Mouse (Mus musculus) embryonic facial prominence, embryonic 15.5 days (tissue): ENCODE data around the gene Trpv5. TPM values are rescaled to one million over a fixed set of nuclear protein-coding genes. Genes with fewer than 3 reads are reported as not detected.

ENCODE experiments used
- ATAC-seq: fragments of 200-750 bp; cut with Nextera tagmentation; 2 replicates; pipeline ENCODE4 v1.8.0; 2017; ENCODE audit warnings: low read depth, moderate TSS enrichment; ENCODE audit not compliant: insufficient number of reproducible peaks, low FRiP score, low TSS enrichment
- H3K27ac ChIP-seq: fragments of 300-500 bp; sonication (generic); replicated peaks from 2 replicates; pipeline ENCODE4 v1.5.1; 2015; ENCODE audit warnings: mild to moderate bottlenecking, inconsistent platforms
- H3K27me3 ChIP-seq: fragments of 300-500 bp; sonication (generic); 2 replicates; pipeline ENCODE4 v1.6.1; 2015; ENCODE audit warnings: inconsistent platforms
- H3K36me3 ChIP-seq: fragments of 300-500 bp; sonication (generic); 2 replicates; pipeline ENCODE4 v1.6.1; 2015; ENCODE audit warnings: mild to moderate bottlenecking, inconsistent platforms
- H3K4me1 ChIP-seq: fragments of 300-500 bp; sonication (generic); 2 replicates; pipeline ENCODE4 v1.6.1; 2015; ENCODE audit warnings: inconsistent platforms
- H3K4me2 ChIP-seq: fragments of 300-500 bp; sonication (generic); replicated peaks from 2 replicates; pipeline ENCODE4 v1.6.1; 2015; ENCODE audit warnings: mild to moderate bottlenecking, inconsistent platforms
- H3K4me3 ChIP-seq: fragments of 300-500 bp; sonication (generic); replicated peaks from 2 replicates; pipeline ENCODE4 v1.5.1; 2015; ENCODE audit warnings: mild to moderate bottlenecking, inconsistent platforms
- H3K9ac ChIP-seq: fragments of 300-500 bp; sonication (generic); 2 replicates; pipeline ENCODE4 v1.6.1; 2015; ENCODE audit warnings: inconsistent platforms
- H3K9me3 ChIP-seq: fragments of 300-500 bp; sonication (generic); replicated peaks from 2 replicates; pipeline ENCODE4 v1.6.1; 2016; ENCODE audit warnings: inconsistent platforms
- WGBS: fragments of 180-500 bp; shearing (Covaris S2); methylation state at CpG from one replicate; pipeline ENCODE4 v1.1.7; 2015; 5-methylcytosine and 5-hydroxymethylcytosine counted together
- polyA plus RNA-seq: library from polyadenylated mRNA; unstranded; fragments of >200 nt; fragmentation: Nextera tagmentation; extraction: Ambion mirVana; gene quantifications from 2 replicates; pipeline ENCODE4 v1.2.1, GENCODE M21; 2015

Gene Trpv5
- polyA plus RNA-seq, result not detected in 2 replicates

DNA sequence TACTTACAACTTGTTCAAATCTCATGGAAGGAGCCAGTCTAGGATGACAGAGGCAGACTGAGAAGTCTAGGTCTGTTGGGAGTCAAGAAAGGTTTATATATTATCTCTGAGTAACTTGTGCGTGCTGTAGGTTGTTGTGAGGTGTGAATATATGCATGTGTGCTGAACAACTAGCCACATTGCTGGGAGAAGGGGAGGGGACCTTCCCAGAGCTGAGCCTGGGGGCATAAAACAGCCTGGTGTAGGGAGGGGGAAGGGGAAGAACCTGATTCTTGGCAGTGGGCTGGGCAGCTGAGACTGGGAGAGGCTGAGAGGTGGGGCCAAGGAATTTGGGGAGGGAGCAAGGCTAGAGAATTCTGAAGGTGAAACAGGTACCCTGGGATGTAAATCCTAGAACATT is at the start of gene Trpv5:
Gene Trpv5 (minus strand): TSS at position 101 of the 400 bp plus-strand sequence.
- Histone ChIP-seq H3K4me2 (no peak within 1 kb of the TSS), H3K9ac (no peak within 1 kb of the TSS), H3K4me1 (no peaks in the 10 kb centered on the region), H3K36me3 (no peaks in the 10 kb centered on the region), H3K9me3 (no peaks in the 10 kb centered on the region), H3K27ac (no peak within 1 kb of the TSS), H3K4me3 (no peak within 1 kb of the TSS), H3K27me3 (no peaks in the 10 kb centered on the region)
- no peak for ATAC-seq
- 50% methylated on average over 1 of the region's 1 CpGs for WGBS

- H3K4me3 ChIP-seq, result no peak overlapping the region
- H3K4me1 ChIP-seq, result no peaks in the 10 kb centered on the region
- 76% methylated on average over 1 of the region's 1 CpGs for WGBS
- no peak overlapping the region for H3K27ac ChIP-seq
- ATAC-seq, result no peak
- no peak overlapping the region for H3K4me2 ChIP-seq
- no peaks in the 10 kb centered on the region for H3K36me3 ChIP-seq
- no peaks in the 10 kb centered on the region for H3K9me3 ChIP-seq
- H3K27me3 ChIP-seq, result no peaks in the 10 kb centered on the region
- H3K9ac ChIP-seq, result no peak overlapping the region
Observed at GRCm38 (mm10) chr6:41727989-41728609, 47.5 kb upstream of the Trpv5 start.

DNA sequence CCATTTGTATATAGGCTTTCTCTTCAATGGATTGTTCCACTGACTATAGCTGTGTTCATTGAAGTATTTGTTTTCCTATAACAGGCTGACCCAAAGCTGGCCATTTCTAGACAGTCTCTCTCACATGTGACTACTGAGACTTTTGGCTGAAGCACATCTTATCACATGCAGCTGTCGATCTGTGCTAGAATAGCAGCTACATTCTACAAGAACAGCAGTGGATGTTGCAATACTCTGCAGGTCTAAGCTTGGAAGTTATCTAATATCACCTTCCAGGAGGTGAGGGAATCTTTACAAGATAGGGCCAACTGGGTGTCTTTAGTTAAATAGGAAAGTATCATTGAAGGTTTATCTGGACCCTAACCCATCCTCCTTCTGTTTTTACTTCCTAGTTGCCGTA is 40.9 kb upstream of the Trpv5 start:
- Histone ChIP-seq H3K4me1 (no peaks in the 10 kb centered on the region), H3K4me2 (no peak overlapping the region)

DNA sequence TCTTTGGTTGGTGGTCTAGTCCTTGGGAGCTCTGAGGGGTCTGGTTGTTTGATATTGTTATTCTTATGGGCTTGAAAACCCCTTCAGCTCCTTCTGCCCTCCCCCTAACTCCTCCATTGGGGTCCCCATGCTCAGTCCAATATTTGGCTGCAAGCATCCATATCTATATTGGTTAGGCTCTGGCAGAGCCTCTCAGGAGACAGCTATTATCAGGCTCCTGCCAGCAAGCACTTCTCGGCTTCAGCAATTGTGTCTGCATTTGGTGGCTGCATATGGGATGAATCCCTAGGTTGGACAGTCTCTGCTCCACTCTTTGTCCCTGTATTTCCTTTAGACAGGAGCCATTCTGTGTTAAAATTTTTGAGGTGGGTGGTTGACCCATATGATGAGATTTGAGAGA is 29.7 kb upstream of the Trpv5 start:
- ATAC-seq, result no peak

More for the DNA sequence above, 40.9 kb upstream of the Trpv5 start:
- WGBS, result 77% methylated on average over 2 of the region's 2 CpGs
- no peak overlapping the region for H3K27ac ChIP-seq
- H3K9ac ChIP-seq, result no peak overlapping the region
- no peaks in the 10 kb centered on the region for H3K36me3 ChIP-seq
- no peak for ATAC-seq
- H3K27me3 ChIP-seq, result no peaks in the 10 kb centered on the region
- no peaks in the 10 kb centered on the region for H3K9me3 ChIP-seq
- no peak overlapping the region for H3K4me3 ChIP-seq

GRCm38 (mm10) chr6:41706275-41706674 is 25.7 kb upstream of the Trpv5 start:
- H3K9me3 ChIP-seq, result no peaks in the 10 kb centered on the region
- no peak overlapping the region for H3K9ac ChIP-seq
- 86% methylated on average over 7 of the region's 7 CpGs for WGBS
- H3K36me3 ChIP-seq, result no peaks in the 10 kb centered on the region
- H3K4me3 ChIP-seq, result no peak overlapping the region
- no peak overlapping the region for H3K4me2 ChIP-seq
- H3K27ac ChIP-seq, result no peak overlapping the region
- H3K4me1 ChIP-seq, result no peaks in the 10 kb centered on the region
- ATAC-seq, result no peak
- no peaks in the 10 kb centered on the region for H3K27me3 ChIP-seq

More for the DNA sequence above, 29.7 kb upstream of the Trpv5 start:
- H3K9me3 ChIP-seq, result no peaks in the 10 kb centered on the region
- H3K27me3 ChIP-seq, result no peaks in the 10 kb centered on the region
- H3K9ac ChIP-seq, result no peak overlapping the region
- no peaks in the 10 kb centered on the region for H3K36me3 ChIP-seq
- no peak overlapping the region for H3K4me3 ChIP-seq
- no peak overlapping the region for H3K4me2 ChIP-seq
- WGBS, result 64% methylated on average over 1 of the region's 1 CpGs
- no peak overlapping the region for H3K27ac ChIP-seq
- no peaks in the 10 kb centered on the region for H3K4me1 ChIP-seq

DNA sequence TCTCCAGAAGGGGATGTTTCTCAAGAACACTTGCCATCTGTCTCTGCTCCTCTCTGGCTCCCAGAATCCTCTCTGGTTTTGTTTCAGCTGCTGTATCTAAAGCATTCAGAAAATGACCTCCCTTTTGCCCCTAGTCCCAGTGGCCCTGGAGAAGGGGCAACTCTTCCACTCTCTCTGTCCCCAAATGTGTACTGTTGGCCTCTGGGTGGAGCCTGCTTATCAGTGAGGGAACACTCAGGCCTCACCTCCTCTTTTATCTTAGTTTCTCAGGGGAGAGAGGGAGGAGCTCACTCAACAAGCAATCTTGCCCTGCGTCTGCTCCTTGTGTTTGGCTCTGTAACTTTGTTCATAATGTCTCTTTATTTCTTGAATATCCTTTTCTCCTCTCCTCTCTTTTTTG is 23.6 kb upstream of the Trpv5 start, which contains the start of gene Kel:
Gene Kel (minus strand): TSS at position 217 of the 400 bp plus-strand sequence.
- Histone ChIP-seq H3K4me2 (no peak within 1 kb of the TSS), H3K9me3 (no peaks in the 10 kb centered on the region), H3K36me3 (no peaks in the 10 kb centered on the region), H3K27ac (no peak within 1 kb of the TSS), H3K27me3 (no peaks in the 10 kb centered on the region), H3K4me1 (no peaks in the 10 kb centered on the region), H3K9ac (no peak within 1 kb of the TSS), H3K4me3 (no peak within 1 kb of the TSS)
- ATAC-seq, result no peak
- WGBS, result 39% methylated on average over 1 of the region's 1 CpGs

- H3K4me1 ChIP-seq, result no peaks in the 10 kb centered on the region
- no peak for ATAC-seq
- H3K9ac ChIP-seq, result no peak overlapping the region
- no peaks in the 10 kb centered on the region for H3K27me3 ChIP-seq
- H3K4me3 ChIP-seq, result no peak overlapping the region
- H3K9me3 ChIP-seq, result no peaks in the 10 kb centered on the region
- 76% methylated on average over 2 of the region's 2 CpGs for WGBS
- no peak overlapping the region for H3K4me2 ChIP-seq
- no peak overlapping the region for H3K27ac ChIP-seq
- H3K36me3 ChIP-seq, result no peaks in the 10 kb centered on the region
Observed at GRCm38 (mm10) chr6:41702928-41703327, 22.4 kb upstream of the Trpv5 start.

- no peak for ATAC-seq
- H3K9me3 ChIP-seq, result no peaks in the 10 kb centered on the region
- no peak overlapping the region for H3K27ac ChIP-seq
- H3K4me1 ChIP-seq, result no peaks in the 10 kb centered on the region
- no peak overlapping the region for H3K4me2 ChIP-seq
- no peak overlapping the region for H3K9ac ChIP-seq
- no peak overlapping the region for H3K4me3 ChIP-seq
- 80% methylated on average over 1 of the region's 1 CpGs for WGBS
- H3K27me3 ChIP-seq, result no peaks in the 10 kb centered on the region
- no peaks in the 10 kb centered on the region for H3K36me3 ChIP-seq
Observed at GRCm38 (mm10) chr6:41701245-41701644, 20.7 kb upstream of the Trpv5 start.

DNA sequence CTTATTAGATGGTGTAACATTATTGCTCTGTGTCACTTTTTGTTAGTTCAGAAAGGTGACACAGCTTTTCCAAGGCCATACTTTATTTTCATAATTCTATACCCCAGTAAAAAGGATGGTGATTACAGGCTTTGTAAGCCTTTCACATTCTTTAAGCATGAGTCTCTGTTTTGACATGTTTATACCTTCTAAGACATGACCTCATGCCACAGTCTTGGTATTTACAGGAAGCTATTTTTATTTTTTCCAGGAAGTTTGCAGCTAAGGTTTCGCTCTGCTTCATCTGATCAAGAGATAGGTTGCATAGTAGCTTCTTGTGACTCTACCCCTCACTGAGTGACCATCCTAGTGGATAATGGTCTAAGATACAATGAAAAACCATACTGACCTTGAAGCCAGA is 13.8 kb upstream of the Trpv5 start:
- no peaks in the 10 kb centered on the region for H3K4me1 ChIP-seq
- no peak overlapping the region for H3K27ac ChIP-seq
- H3K9me3 ChIP-seq, result no peaks in the 10 kb centered on the region
- H3K4me2 ChIP-seq, result no peak overlapping the region
- no peaks in the 10 kb centered on the region for H3K36me3 ChIP-seq
- 71% methylated on average over 1 of the region's 1 CpGs for WGBS
- H3K9ac ChIP-seq, result no peak overlapping the region
- no peak overlapping the region for H3K4me3 ChIP-seq
- no peaks in the 10 kb centered on the region for H3K27me3 ChIP-seq
- ATAC-seq, result no peak

GRCm38 (mm10) chr6:41692200-41692599 is 11.6 kb upstream of the Trpv5 start:
- H3K27me3 ChIP-seq, result no peaks in the 10 kb centered on the region
- H3K4me3 ChIP-seq, result no peak overlapping the region
- H3K9me3 ChIP-seq, result no peaks in the 10 kb centered on the region
- H3K4me1 ChIP-seq, result no peaks in the 10 kb centered on the region
- H3K9ac ChIP-seq, result no peak overlapping the region
- H3K36me3 ChIP-seq, result no peaks in the 10 kb centered on the region
- H3K27ac ChIP-seq, result no peak overlapping the region
- no peak overlapping the region for H3K4me2 ChIP-seq
- no peak for ATAC-seq

- whole genome bisulfite sequencing, result 80% methylated on average over 3 of the region's 3 CpGs
- H3K27me3 ChIP-seq, result no peaks in the 10 kb centered on the region
- no peaks in the 10 kb centered on the region for H3K36me3 ChIP-seq
- no peaks in the 10 kb centered on the region for H3K4me1 ChIP-seq
- no peaks in the 10 kb centered on the region for H3K9me3 ChIP-seq
- H3K27ac ChIP-seq, result no peak overlapping the region
- H3K9ac ChIP-seq, result no peak overlapping the region
- no peak overlapping the region for H3K4me2 ChIP-seq
- no peak overlapping the region for H3K4me3 ChIP-seq
- no peak for ATAC-seq
Observed at GRCm38 (mm10) chr6:41685596-41685995, 5.0 kb upstream of the Trpv5 start.

DNA sequence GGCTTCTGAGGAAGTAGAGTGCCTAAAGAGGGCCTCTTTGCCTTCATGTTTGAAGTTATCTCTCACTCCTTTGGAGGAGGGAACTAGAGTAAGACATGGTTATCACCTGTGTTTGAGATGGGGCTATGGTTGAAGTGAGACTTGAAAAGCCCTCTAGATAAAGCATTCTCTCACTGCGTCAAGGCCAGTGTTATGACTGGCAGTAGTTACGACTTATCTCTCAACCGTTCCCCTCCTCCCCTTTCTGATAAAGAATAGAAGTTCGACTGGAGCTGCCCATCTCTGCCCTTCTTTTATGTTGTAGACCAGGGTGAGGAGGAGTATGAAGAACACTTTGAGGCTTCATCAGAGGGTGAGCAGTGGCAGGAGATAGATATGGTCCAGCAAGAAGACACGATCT is 4.3 kb upstream of the Trpv5 start:
- WGBS, result 89% methylated on average over 5 of the region's 5 CpGs
- no peak for ATAC-seq
- H3K27ac ChIP-seq, result no peak overlapping the region
- H3K4me3 ChIP-seq, result no peak overlapping the region
- H3K36me3 ChIP-seq, result no peaks in the 10 kb centered on the region
- no peak overlapping the region for H3K9ac ChIP-seq
- no peaks in the 10 kb centered on the region for H3K9me3 ChIP-seq
- H3K4me1 ChIP-seq, result no peaks in the 10 kb centered on the region
- H3K4me2 ChIP-seq, result no peak overlapping the region
- no peaks in the 10 kb centered on the region for H3K27me3 ChIP-seq
